Mouse (Mus musculus) liver, adult (tissue): ENCODE data around the gene Mipol1.

Experiments used
- GATA4 ChIP-seq: IDR thresholded peaks from 2 replicates; pipeline ENCODE4 v1.6.1; 2014; ENCODE audit warnings: mild to moderate bottlenecking, low read length; ENCODE audit not compliant: insufficient replicate concordance

Gene Mipol1

GRCm38 (mm10) chr12:57226411-57226810 is 3.8 kb upstream of the Mipol1 start:
- no peak for TF ChIP-seq GATA4

GRCm38 (mm10) chr12:57227776-57228175 is 2.5 kb upstream of the Mipol1 start:
- TF ChIP-seq GATA4: no peak

GRCm38 (mm10) chr12:57229703-57230102 is 524 bp upstream of the Mipol1 start:
- TF ChIP-seq GATA4: no peak

DNA sequence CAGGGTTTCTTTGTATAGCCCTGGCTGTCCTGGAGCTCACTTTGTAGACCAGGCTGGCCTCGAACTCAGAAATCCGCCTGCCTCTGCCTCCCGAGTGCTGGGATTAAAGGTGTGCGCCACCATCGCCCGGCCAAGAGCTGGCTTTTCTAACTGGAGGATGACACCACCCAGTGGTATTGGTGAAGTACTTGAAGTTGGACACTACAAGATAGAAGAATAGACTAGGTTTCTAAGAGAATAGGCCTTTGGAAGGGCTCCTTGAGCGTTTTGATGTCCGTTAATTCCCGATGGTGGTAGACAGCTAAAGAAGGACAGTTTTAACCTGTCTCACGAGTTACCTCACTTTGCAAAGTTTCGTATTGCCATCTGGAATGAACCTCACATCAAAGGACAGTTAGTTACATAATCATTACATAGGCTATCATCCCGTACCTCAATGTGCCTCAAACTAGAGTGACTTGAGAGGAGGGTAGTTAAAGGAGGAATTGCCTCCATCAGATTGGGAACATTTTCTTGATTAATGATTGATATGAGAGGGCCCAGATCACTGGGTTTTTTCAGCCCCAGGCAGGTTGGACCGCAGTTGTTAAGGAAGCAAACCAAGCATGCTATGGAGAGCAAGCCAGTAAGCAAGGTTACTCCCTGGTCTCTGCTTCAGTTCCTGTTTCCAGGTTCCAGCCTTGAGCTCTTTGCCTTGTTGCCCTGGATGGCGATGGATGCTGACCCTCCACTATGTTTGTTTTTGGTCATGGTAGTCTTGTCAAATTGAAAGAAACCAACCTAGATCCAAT is 1.1 kb downstream of the Mipol1 start:
- TF ChIP-seq GATA4: no peak

DNA sequence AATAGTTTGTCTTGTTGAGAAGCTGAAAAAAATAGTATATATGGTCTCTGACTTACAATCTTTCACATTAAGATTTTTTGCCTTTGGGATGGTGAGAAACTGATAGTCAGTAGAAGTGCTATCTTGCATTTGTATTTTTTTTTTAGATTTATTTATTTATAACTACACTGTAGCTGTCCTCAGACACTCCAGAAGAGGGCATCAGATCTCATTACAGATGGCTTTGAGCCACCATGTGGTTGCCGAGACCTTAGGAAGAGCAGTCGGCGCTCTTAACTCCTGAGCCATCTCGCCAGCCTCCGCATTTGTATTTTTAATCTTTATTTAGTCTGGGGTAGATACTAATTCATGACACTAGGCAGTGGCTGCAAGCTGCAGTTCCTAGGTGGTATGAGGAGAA is 3.2 kb downstream of the Mipol1 start:
- no peak for TF ChIP-seq GATA4

- no peak for TF ChIP-seq GATA4
Observed at GRCm38 (mm10) chr12:57243671-57244495, 13.7 kb downstream of the Mipol1 start.

DNA sequence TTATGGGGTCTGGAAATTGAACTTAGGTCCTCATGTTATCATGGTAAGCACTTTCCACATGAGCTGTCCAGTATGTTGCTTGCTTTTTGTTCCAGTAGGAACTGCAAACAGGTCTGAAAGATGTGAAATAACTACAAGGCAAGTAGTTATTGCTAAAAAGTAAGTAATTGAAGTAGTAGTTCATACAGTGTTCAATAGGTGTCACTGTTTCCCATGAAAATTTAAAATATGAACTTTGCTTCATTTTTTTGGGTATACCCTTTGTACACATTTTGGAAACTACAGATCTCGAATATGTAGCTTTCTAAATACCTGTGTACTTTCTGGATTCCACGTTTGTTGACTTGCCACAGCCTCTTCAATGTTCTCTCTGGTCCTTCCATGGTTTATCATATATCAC is 28.3 kb downstream of the Mipol1 start:
- TF ChIP-seq GATA4: no peak

DNA sequence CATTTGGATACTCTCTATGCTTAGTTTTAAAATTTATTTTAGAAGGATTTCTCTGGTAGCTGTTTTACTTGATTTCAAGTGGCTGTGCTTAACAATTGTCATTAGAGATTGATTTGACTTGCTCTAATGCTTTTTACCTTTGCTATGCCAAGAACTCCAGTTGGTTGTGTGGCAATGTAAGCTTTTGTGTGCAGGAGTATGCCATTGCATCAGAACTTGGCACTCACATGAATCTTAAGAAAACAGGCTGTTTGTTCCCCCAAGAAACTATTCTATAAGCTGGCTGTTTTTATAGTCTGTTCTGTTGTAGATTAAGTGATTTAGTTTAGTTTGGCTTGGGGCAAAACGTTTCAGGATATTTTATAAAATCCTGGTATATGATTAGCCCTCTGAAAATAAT is 45.2 kb downstream of the Mipol1 start:
- TF ChIP-seq GATA4: no peak

DNA sequence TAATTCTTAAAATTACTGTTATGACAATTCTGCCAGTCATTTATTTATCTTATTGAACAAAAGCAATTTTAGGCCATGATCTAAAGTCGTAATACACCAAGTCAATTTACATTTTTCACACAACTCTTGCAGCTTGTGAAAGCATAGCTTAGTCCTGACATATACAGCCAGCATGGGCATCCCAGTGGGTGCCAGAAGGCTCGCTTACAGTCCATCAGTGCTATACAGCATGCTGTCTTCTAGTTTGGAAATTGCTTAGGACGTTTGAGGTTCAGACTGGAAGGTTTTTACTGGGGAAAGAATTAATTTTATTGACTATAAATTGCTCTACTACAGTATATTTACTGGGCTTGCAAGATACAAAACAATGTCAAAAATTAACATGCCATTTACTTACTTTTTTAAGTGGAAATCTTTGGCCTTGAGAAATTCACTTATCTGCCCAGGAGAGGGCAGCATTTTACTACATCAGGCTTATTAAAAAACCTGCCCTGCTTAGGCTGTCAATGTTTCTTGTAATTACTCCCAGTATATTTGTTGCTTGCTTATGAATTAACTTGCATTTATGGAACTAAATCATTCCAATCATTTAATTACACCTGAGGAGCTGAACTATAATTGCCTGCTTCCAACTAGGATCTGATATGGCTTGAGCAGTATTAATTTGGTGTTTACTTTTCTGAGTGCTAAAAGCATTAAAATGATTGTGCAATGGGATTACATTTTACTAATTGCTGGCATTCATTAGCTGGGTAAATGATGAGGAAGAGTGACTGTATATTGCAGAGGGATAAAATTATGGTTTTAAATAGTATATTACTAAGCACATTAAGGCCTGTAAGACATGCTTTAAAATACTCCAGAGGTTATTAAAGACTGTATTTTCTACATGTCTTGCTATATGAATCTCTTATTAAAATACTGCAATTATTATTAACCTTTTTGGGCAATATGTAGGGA is 51.2 kb downstream of the Mipol1 start:
- no peak for TF ChIP-seq GATA4

- no peak for TF ChIP-seq GATA4
Observed at GRCm38 (mm10) chr12:57285303-57286059, 55.3 kb downstream of the Mipol1 start.

- no peak for TF ChIP-seq GATA4
Observed at GRCm38 (mm10) chr12:57307337-57307736, 77.1 kb downstream of the Mipol1 start.

- no peak for TF ChIP-seq GATA4
Observed at GRCm38 (mm10) chr12:57307748-57308147, 77.5 kb downstream of the Mipol1 start.

GRCm38 (mm10) chr12:57339053-57339452 is 108.8 kb downstream of the Mipol1 start:
- no peak for TF ChIP-seq GATA4

DNA sequence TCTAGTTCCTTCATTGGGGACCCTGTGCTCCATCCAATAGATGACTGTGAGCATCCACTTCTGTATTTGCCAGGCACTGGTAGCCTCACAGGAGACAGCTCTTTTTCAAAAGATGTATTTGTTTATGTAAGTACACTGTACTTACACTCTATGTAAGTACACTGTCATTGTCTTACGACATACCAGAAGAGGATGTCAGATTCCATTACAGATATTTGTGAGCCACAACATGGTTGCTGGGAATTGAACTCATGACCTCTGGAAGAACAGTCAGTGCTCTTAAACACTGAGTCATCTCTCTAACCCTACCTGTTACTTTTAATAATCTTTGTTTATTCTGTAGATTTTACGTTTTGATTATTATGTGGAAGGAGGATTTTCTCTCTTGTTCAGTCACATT is 109.9 kb downstream of the Mipol1 start:
- no peak for TF ChIP-seq GATA4
